Mouse (Mus musculus) limb, embryonic 12.5 days (tissue): ENCODE results near the gene Wdr31. TPM values are rescaled to one million over a fixed set of nuclear protein-coding genes. Genes with fewer than 3 reads are reported as not detected.
A peak's percentile ranks its signal among the peaks of the same experiment; 100 is the strongest.

ENCODE experiments used
- ATAC-seq: fragments of 200-750 bp; cut with Nextera tagmentation; 2 replicates; pipeline ENCODE4 v1.8.0; 2017; ENCODE audit warnings: low read depth, moderate TSS enrichment; ENCODE audit not compliant: insufficient number of reproducible peaks, insufficient read depth, low FRiP score, low TSS enrichment
- H3K27ac ChIP-seq: fragments of 300-500 bp; sonication (generic); 2 replicates; pipeline ENCODE4 v1.5.1; 2016; ENCODE audit warnings: mild to moderate bottlenecking, moderate library complexity
- H3K27me3 ChIP-seq: fragments of 300-500 bp; sonication (generic); 2 replicates; pipeline ENCODE4 v1.6.1; 2016; ENCODE audit warnings: mild to moderate bottlenecking, moderate library complexity
- H3K36me3 ChIP-seq: fragments of 300-500 bp; sonication (generic); 2 replicates; pipeline ENCODE4 v1.6.1; 2016; ENCODE audit warnings: mild to moderate bottlenecking, moderate library complexity
- H3K4me1 ChIP-seq: fragments of 300-500 bp; sonication (generic); replicated peaks from 2 replicates; pipeline ENCODE4 v1.6.1; 2016
- H3K4me2 ChIP-seq: fragments of 300-500 bp; sonication (generic); 2 replicates; pipeline ENCODE4 v1.6.1; 2016; ENCODE audit warnings: mild to moderate bottlenecking, moderate library complexity
- H3K4me3 ChIP-seq: fragments of 300-500 bp; sonication (generic); replicated peaks from 2 replicates; pipeline ENCODE4 v1.5.1; 2016; ENCODE audit warnings: mild to moderate bottlenecking
- H3K9ac ChIP-seq: fragments of 300-500 bp; sonication (generic); replicated peaks from 2 replicates; pipeline ENCODE4 v1.6.1; 2016; ENCODE audit warnings: mild to moderate bottlenecking, moderate library complexity
- H3K9me3 ChIP-seq: fragments of 300-500 bp; sonication (generic); 2 replicates; pipeline ENCODE4 v1.6.1; 2016; ENCODE audit warnings: mild to moderate bottlenecking, moderate library complexity
- WGBS: fragments of 180-500 bp; shearing (Covaris S2); methylation state at CpG from one replicate; pipeline ENCODE4 v1.1.7; 2016; 5-methylcytosine and 5-hydroxymethylcytosine counted together
- polyA plus RNA-seq: library from polyadenylated mRNA; unstranded; fragments of >200 nt; fragmentation: Nextera tagmentation; extraction: Ambion mirVana; gene quantifications from 2 replicates; pipeline ENCODE4 v1.2.1, GENCODE M21; 2016

Wdr31 gene
- polyA plus RNA-seq, 1 experiment from 2014 or later: 9.6 TPM

DNA sequence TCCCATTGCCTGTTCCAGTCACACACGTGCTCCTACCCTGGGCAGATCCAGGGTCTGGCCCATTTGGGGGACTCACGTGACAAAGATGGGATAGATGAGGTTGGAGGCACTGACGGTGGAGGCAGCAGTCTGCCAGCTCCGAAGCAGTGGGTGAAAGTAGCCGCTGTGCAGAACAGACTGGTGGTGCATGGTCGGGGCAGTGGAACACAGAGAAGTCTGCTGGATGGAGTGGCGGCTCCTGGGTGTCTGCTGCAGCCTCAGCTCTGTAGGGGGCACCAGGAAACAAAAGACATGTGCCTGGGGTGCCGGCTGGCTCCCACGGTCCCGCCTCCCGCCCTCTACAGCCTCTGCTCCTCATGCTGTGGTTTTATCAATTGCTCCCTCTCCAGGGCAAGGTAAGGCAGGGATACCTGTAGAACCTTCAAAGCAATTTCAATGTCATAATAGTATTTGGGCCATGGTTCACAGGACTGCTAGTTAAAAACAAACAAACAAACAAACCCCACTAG lies 43.4 kb upstream of the Wdr31 start:
- no peak overlapping the region for H3K9ac ChIP-seq
- ATAC-seq: no peak
- H3K4me3 ChIP-seq: no peak overlapping the region
- no peaks in the 10 kb centered on the region for H3K27me3 ChIP-seq
- peaks cover 31% of the 10 kb centered on the region for H3K4me1 ChIP-seq
- H3K9me3 ChIP-seq: no peaks in the 10 kb centered on the region
- H3K4me2 ChIP-seq: no peak overlapping the region
- no peak overlapping the region for H3K27ac ChIP-seq
- H3K36me3 ChIP-seq: peaks cover 52% of the 10 kb centered on the region
- 56% methylated on average over 11 of the region's 11 CpGs for WGBS

GRCm38 (mm10) chr4:62509946-62510345 lies 39.2 kb upstream of the Wdr31 start:
- H3K9me3 ChIP-seq: no peaks in the 10 kb centered on the region
- H3K9ac ChIP-seq: no peak overlapping the region
- H3K27ac ChIP-seq: no peak overlapping the region
- peaks cover 70% of the 10 kb centered on the region for H3K36me3 ChIP-seq
- 90% methylated on average over 11 of the region's 11 CpGs for WGBS
- no peak overlapping the region for H3K4me3 ChIP-seq
- H3K4me2 ChIP-seq: no peak overlapping the region
- no peak for ATAC-seq
- H3K4me1 ChIP-seq: no peaks in the 10 kb centered on the region
- H3K27me3 ChIP-seq: no peaks in the 10 kb centered on the region

DNA sequence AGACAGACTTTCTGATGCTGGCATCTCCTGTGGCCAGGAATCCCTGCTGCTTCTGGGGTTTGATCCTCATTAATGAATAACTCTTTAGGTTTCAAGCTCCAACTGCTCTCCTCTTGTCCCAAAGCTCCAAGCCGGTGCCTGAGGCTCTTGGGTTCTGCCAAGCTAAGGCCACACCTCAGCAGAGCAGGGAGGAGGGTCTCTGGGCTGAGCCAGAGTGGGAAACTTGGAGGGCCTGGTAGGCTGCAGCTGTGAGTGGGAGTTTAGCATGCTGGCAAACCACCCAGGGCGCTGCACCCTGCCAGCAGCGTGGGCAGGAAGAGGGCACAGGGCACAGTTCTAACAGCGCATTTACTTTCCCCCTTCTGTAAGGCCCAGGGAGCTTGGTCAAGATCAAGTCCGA lies 38.1 kb upstream of the Wdr31 start:
- ATAC-seq: no peak
- Histone ChIP-seq H3K4me2 (no peak overlapping the region), H3K36me3 (peaks cover 66% of the 10 kb centered on the region), H3K27me3 (no peaks in the 10 kb centered on the region), H3K4me1 (no peaks in the 10 kb centered on the region), H3K27ac (no peak overlapping the region), H3K9me3 (no peaks in the 10 kb centered on the region), H3K4me3 (no peak overlapping the region), H3K9ac (no peak overlapping the region)
- 93% methylated on average over 5 of the region's 5 CpGs for WGBS

DNA sequence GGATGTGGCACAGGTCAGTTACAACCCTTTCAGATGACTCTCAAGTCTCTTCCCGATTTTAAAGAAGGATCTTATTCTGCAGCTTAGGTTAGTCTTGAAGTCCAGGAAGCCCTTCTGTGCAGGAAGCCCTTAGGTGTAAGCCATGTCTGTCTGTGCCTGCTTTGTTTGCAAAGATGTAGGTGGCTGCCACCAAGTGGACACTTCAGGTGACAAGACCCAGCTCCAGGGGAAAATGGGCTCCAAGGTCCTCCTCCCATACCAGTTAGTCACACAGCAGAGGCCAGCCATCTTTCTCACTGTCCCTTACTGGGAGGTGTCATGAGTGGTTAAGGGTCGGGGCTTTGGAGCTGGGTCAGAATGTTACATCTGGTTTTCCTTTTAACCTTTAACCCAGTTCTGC lies 36.1 kb upstream of the Wdr31 start:
- WGBS: 60% methylated on average over 2 of the region's 2 CpGs
- no peak for ATAC-seq

DNA sequence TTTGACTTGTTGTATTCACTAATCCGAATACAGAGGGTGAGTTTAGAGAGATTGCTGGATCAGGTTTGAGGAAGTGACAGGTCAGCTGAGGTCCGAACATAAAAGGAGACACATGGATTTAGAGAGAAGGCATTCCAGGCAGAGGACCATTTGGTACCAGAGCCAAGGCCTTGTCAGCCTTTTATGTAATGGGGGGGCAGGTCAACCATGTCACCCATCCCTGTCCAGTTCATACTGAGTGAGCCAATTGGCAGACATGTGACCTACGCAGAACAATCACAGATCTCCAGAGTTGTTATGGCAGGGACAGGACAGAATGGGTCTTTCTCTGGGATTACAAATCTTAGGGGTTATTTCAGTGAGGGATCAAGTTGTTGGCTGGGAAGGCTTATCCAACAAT lies 35.3 kb upstream of the Wdr31 start:
- peaks cover 38% of the 10 kb centered on the region for H3K36me3 ChIP-seq
- peaks cover 11% of the 10 kb centered on the region for H3K4me1 ChIP-seq
- WGBS: 81% methylated on average over 3 of the region's 3 CpGs
- H3K27me3 ChIP-seq: no peaks in the 10 kb centered on the region
- H3K27ac ChIP-seq: no peak overlapping the region
- H3K9me3 ChIP-seq: no peaks in the 10 kb centered on the region
- ATAC-seq: no peak
- H3K4me3 ChIP-seq: no peak overlapping the region
- H3K4me2 ChIP-seq: no peak overlapping the region
- H3K9ac ChIP-seq: no peak overlapping the region

More for the DNA sequence above, 36.1 kb upstream of the Wdr31 start:
- Histone ChIP-seq H3K27me3 (no peaks in the 10 kb centered on the region), H3K36me3 (peaks cover 46% of the 10 kb centered on the region), H3K4me3 (no peak overlapping the region), H3K9ac (no peak overlapping the region), H3K27ac (no peak overlapping the region), H3K4me1 (0 out of 2 replicates have a peak, but pooled peaks cover 6% of the 10 kb centered on the region), H3K4me2 (no peak overlapping the region), H3K9me3 (no peaks in the 10 kb centered on the region)

DNA sequence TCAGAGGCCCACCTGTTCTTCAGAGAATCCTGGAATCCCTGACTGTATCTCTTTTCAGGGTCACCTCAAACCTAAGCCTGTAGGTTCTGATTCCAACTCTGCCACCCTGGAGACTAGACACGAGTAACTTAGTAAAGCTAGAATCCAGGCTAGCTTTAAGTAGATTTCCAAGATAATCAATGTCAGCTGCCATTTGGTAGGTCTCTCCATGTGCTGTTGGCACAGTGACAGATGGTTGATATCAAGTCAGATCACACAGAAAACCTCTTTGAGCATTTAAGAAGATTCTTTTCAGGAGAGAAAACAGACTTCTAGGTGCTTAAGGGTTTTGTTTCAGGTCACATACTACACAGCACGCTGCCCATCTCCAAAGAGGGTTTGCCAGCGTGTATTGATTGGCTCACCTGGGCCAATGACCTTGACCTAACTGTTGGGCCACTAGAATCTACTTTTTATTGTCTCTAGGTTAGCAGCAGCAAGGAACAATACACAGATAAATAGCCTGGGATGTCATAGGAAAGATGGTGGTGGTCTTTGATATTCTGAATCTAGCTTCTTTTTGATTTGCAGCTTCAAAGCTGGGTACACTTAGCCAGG lies 32.8 kb upstream of the Wdr31 start, which contains the start of gene Hdhd3:
Hdhd3 (minus strand) TSS at position 94 of the 597 bp plus-strand sequence.
- Histone ChIP-seq H3K36me3 (peaks cover 27% of the 10 kb centered on the region), H3K9ac (peak within 1 kb of the TSS; percentile 76), H3K4me2 (peak within 1 kb of the TSS; percentile 72), H3K27me3 (no peaks in the 10 kb centered on the region), H3K4me3 (peak within 1 kb of the TSS; percentile 76), H3K9me3 (no peaks in the 10 kb centered on the region), H3K27ac (peak within 1 kb of the TSS; percentile 53; the same call in 1 of the 2 replicates), H3K4me1 (peaks cover 15% of the 10 kb centered on the region)
- WGBS: 77% methylated on average over 3 of the region's 3 CpGs
- no peak for ATAC-seq

- H3K4me1 ChIP-seq: peaks cover 15% of the 10 kb centered on the region
- H3K27me3 ChIP-seq: no peaks in the 10 kb centered on the region
- no peak overlapping the region for H3K4me3 ChIP-seq
- peaks cover 27% of the 10 kb centered on the region for H3K36me3 ChIP-seq
- no peak overlapping the region for H3K27ac ChIP-seq
- WGBS: 73% methylated on average over 7 of the region's 7 CpGs
- no peak overlapping the region for H3K4me2 ChIP-seq
- no peak for ATAC-seq
- no peak overlapping the region for H3K9ac ChIP-seq
- H3K9me3 ChIP-seq: no peaks in the 10 kb centered on the region
Measured at GRCm38 (mm10) chr4:62502969-62503368, 32.3 kb upstream of the Wdr31 start.

DNA sequence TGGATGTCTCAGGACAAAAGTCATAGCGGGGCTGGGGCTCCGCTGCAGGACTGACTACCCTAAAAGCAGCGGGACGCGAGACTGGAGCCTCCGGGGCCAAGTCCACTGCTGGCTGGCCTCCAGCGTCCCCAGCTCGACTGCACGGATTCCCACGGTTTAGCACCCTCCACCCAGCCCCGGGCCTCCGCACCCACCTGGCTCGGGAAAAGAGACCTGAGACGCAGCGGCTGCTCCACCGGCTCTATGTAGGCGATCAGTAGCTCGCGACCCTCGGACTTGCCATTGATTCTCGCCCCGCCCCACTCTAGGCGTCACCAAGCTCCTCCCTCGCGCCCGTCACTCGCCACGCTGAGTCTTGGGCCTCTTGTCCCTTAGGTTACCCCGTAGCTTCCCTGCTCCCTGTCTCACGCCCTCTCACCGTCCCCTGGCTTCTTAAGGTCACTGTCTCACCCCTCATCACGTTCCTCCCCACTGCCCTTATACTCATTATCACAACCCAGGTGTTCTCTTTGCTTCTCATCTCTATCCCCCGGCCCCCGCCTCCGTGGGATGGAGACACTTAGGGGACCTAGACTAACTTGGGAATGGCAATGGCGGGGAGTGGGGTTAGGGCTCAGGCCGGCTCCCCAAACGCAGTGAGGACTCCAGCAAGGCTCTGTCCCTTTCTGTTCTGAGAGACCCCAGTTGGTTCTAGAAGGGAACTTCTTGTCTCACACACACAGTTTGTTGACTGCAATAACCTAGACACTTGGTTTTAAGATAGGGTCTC lies 31.5 kb upstream of the Wdr31 start:
- H3K27ac ChIP-seq: peak overlapping the region; percentile 72
- 2% methylated on average over 38 of the region's 38 CpGs for WGBS
- peaks cover 26% of the 10 kb centered on the region for H3K36me3 ChIP-seq
- peak overlapping the region; percentile 72 for H3K4me2 ChIP-seq
- peaks cover 15% of the 10 kb centered on the region for H3K4me1 ChIP-seq
- H3K4me3 ChIP-seq: peak overlapping the region; percentile 76
- H3K9me3 ChIP-seq: no peaks in the 10 kb centered on the region
- no peaks in the 10 kb centered on the region for H3K27me3 ChIP-seq
- H3K9ac ChIP-seq: peak overlapping the region; percentile 76
- ATAC-seq: peak; percentile 91

DNA sequence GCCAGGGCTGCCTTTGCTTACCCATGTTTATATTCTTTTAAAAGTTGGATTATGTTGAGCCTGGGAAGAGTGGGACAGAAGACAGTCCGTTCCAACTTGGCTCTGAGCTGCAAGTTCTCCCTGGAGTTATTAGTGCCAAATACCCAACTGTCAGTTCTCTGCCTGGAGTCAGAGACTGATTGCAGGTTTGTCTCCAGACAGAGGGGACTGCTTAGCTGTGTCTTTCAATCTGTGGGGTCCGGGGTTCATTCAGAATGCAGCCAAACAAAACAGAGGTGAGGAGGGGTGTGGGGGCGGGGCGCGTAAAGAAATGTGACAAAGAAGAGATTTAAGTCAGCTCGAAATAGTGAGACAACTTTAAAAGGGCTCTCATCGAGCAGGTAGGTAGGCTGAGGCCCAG lies 30.8 kb upstream of the Wdr31 start:
- Histone ChIP-seq H3K36me3 (peaks cover 31% of the 10 kb centered on the region), H3K27ac (peak overlapping the region; percentile 72), H3K9ac (peak overlapping the region; percentile 76), H3K4me2 (peak overlapping the region; percentile 72), H3K4me1 (peaks cover 15% of the 10 kb centered on the region), H3K4me3 (peak overlapping the region; percentile 76), H3K27me3 (no peaks in the 10 kb centered on the region), H3K9me3 (no peaks in the 10 kb centered on the region)
- WGBS: 2% methylated on average over 7 of the region's 7 CpGs
- ATAC-seq: no peak; the same call in 1 of the 2 replicates

- Histone ChIP-seq H3K9ac (no peak overlapping the region), H3K4me3 (no peak overlapping the region), H3K36me3 (peaks cover 36% of the 10 kb centered on the region), H3K9me3 (no peaks in the 10 kb centered on the region), H3K27ac (no peak overlapping the region), H3K27me3 (no peaks in the 10 kb centered on the region), H3K4me2 (no peak overlapping the region), H3K4me1 (peaks cover 15% of the 10 kb centered on the region)
- no peak for ATAC-seq
- WGBS: 76% methylated on average over 4 of the region's 4 CpGs
Measured at GRCm38 (mm10) chr4:62500799-62501198, 30.1 kb upstream of the Wdr31 start.

DNA sequence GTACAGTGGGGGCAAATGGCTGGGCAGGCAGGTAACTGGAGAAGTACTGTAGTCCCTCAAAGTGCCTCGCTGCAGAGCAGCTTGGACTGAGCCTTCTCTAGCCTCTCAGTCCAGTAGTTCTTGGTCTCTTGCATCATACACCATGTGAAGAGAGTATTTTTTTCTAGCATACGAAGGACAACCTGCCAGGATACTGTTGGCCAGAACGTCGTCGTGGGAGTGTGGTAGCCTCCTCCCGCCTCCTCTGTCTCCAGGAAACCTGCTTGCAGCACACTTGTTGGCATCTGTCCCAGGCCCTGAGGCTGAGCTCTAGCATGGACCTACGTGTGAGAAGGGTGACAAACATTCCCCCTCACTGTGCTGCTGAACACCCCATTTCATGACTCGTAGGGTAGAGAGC lies 26.1 kb upstream of the Wdr31 start:
- Histone ChIP-seq H3K9ac (no peak overlapping the region), H3K4me2 (no peak overlapping the region), H3K27me3 (no peaks in the 10 kb centered on the region), H3K36me3 (peaks cover 36% of the 10 kb centered on the region), H3K27ac (no peak overlapping the region), H3K9me3 (no peaks in the 10 kb centered on the region), H3K4me3 (no peak overlapping the region), H3K4me1 (peaks cover 9% of the 10 kb centered on the region)
- no peak for ATAC-seq
- WGBS: 81% methylated on average over 8 of the region's 8 CpGs
